Comparison of ENCODE assay signal across 12 mouse cellular contexts in genomic region chr10:95260420-95260819, GRCm38 (mm10).
DNase-seq lines count a peak whose midpoint lies in the region; ATAC-seq lines count a peak whose summit lies in the region.
"Had no signal": no experiment of that assay in that cellular context is flagged by ENCODE, and none has a peak within 500 bp of the region (broad histone marks: within the 10 kb centered on the region; RNA-seq: fewer than 3 reads in every experiment).

No protein-coding gene starts in this region.

- H3K9me3 ChIP-seq in forebrain, embryonic 15.5 days = no peaks in the 10 kb centered on the region
- H3K9me3 ChIP-seq: stomach, embryonic 15.5 days had no signal

- 88% methylated on average over 3 of the region's 3 CpGs for WGBS in forebrain, embryonic 15.5 days

- no peak overlapping the region for H3K9ac ChIP-seq in forebrain, embryonic 15.5 days (replicated peaks)
- H3K9ac ChIP-seq: hindbrain, embryonic 14.5 days; liver, embryonic 14.5 days; stomach, embryonic 15.5 days had no signal

- DNase-seq in CD4-positive, CD25-positive, alpha-beta regulatory T cell, adult 2 months (ENCODE audit: low read depth, low spot score) = peak; percentile 26
- DNase-seq in lung, postnatal 14 days = peak; percentile 42
- no peak for DNase-seq in lung, postnatal 4 days
- peak; percentile 81 to 82 for DNase-seq in heart, postnatal 10 days
- peak; percentile 64 for DNase-seq in lung, postnatal 36 days
- no peak for DNase-seq in cerebellum, postnatal 25 days

- peaks cover 9% of the 10 kb centered on the region for H3K27me3 ChIP-seq in forebrain, embryonic 15.5 days
- H3K27me3 ChIP-seq: stomach, embryonic 15.5 days had no signal

- intact Hi-C loops in heart, postnatal 10 days (cut with DNase I) = no loop called here

- no peak for ATAC-seq in CD4-positive, CD25-positive, alpha-beta regulatory T cell, adult 4 months
- no peak for ATAC-seq in forebrain, embryonic 15.5 days (replicated peaks)

- H3K27ac ChIP-seq in forebrain, embryonic 15.5 days (replicated peaks) = no peak overlapping the region
- H3K27ac ChIP-seq: hindbrain, embryonic 14.5 days; liver, embryonic 14.5 days; stomach, embryonic 15.5 days had no signal

- peaks cover 36% of the 10 kb centered on the region for H3K4me1 ChIP-seq in forebrain, embryonic 15.5 days

- H3K4me2 ChIP-seq in forebrain, embryonic 15.5 days (replicated peaks) = no peak overlapping the region
- H3K4me2 ChIP-seq: hindbrain, embryonic 14.5 days; midbrain, embryonic 11.5 days; stomach, embryonic 15.5 days had no signal

- H3K36me3 ChIP-seq in forebrain, embryonic 15.5 days = no peaks in the 10 kb centered on the region
- H3K36me3 ChIP-seq: stomach, embryonic 15.5 days had no signal

- H3K4me3 ChIP-seq in forebrain, embryonic 15.5 days = no peak overlapping the region
- H3K4me3 ChIP-seq: stomach, embryonic 15.5 days had no signal

Comparison
In these comparisons a context has a peak if more than half of its experiments do, and no peak if none do; other contexts are left out.
1. DNase-seq: peak in CD4-positive, CD25-positive, alpha-beta regulatory T cell, adult 2 months (single experiment), lung, postnatal 14 days (single experiment), heart, postnatal 10 days (2 of 2) and lung, postnatal 36 days (single experiment); none in lung, postnatal 4 days (0 of 2) and cerebellum, postnatal 25 days (0 of 2).